In genomic region chr4:150202702-150203101, GRCm38 (mm10) we compare ENCODE assay signal across 21 mouse cellular contexts. TPM values are rescaled to one million over a fixed set of nuclear protein-coding genes. Genes with fewer than 3 reads are reported as not detected.
A peak's percentile ranks its signal among the peaks of the same experiment; 100 is the strongest.
DNase-seq lines count a peak whose midpoint lies in the region; ATAC-seq and TF ChIP-seq lines count a peak whose summit lies in the region.
"Had no signal": no experiment of that assay in that cellular context is flagged by ENCODE, and none has a peak within 500 bp of the region (broad histone marks: within the 10 kb centered on the region; RNA-seq: fewer than 3 reads in every experiment).

No protein-coding gene starts in this region.

- no peak for TF ChIP-seq EP300 in liver, postnatal 0 days (IDR thresholded peaks at IDR 0.05; ENCODE audit: low read depth)

- peak overlapping the region; percentile 36 for H3K27ac ChIP-seq in spleen, adult 2 months (ENCODE audit: insufficient read depth, low read length)
- H3K27ac ChIP-seq in bone marrow macrophage, adult 2 months (ENCODE audit: insufficient read depth, low read depth, low read length) = peak overlapping the region; percentile 83
- peak overlapping the region; percentile 41; the same call in 1 of the 2 replicates for H3K27ac ChIP-seq in liver, postnatal 0 days (ENCODE audit: low read depth)
- peak overlapping the region; percentile 75 for H3K27ac ChIP-seq in small intestine, adult 2 months (ENCODE audit: insufficient read depth, low read depth, low read length)
- H3K27ac ChIP-seq in embryonic facial prominence, embryonic 10.5 days (replicated peaks) = no peak overlapping the region
- no peak overlapping the region for H3K27ac ChIP-seq in limb, embryonic 10.5 days
- H3K27ac ChIP-seq: embryonic facial prominence, embryonic 15.5 days; forebrain, embryonic 10.5 days; hindbrain, embryonic 12.5 days; liver, embryonic 13.5 days; midbrain, embryonic 15.5 days had no signal

- no peak overlapping the region for H3K4me3 ChIP-seq in spleen, adult 2 months (ENCODE audit: extremely low read depth, insufficient read depth, insufficient read length)
- no peak overlapping the region for H3K4me3 ChIP-seq in bone marrow macrophage, adult 2 months (ENCODE audit: insufficient read depth, low read length)
- no peak overlapping the region for H3K4me3 ChIP-seq in liver, postnatal 0 days (ENCODE audit: low read depth, low read length)
- H3K4me3 ChIP-seq in small intestine, adult 2 months (ENCODE audit: low read depth, low read length) = no peak overlapping the region
- no peak overlapping the region for H3K4me3 ChIP-seq in embryonic facial prominence, embryonic 10.5 days
- H3K4me3 ChIP-seq in limb, embryonic 10.5 days = no peak overlapping the region
- H3K4me3 ChIP-seq: embryonic facial prominence, embryonic 15.5 days; forebrain, embryonic 10.5 days; hindbrain, embryonic 12.5 days; liver, embryonic 13.5 days; midbrain, embryonic 15.5 days had no signal

- ATAC-seq in liver, postnatal 0 days = peak; percentile 21; the same call in 1 of the 2 replicates
- ATAC-seq in activated CD4-positive, CD25-positive, alpha-beta regulatory T cell, adult 4 months = no peak
- ATAC-seq: midbrain, embryonic 15.5 days had no signal

- H3K4me2 ChIP-seq in liver, postnatal 0 days (ENCODE audit: low read depth, low read length) = no peak overlapping the region
- H3K4me2 ChIP-seq: embryonic facial prominence, embryonic 15.5 days; hindbrain, embryonic 12.5 days; liver, embryonic 13.5 days; midbrain, embryonic 15.5 days had no signal

- no peaks in the 10 kb centered on the region for H3K27me3 ChIP-seq in spleen, adult 2 months (ENCODE audit: control insufficient read depth, insufficient read depth, low read length)
- H3K27me3 ChIP-seq in liver, postnatal 0 days (ENCODE audit: insufficient read depth, low read length) = no peaks in the 10 kb centered on the region
- no peaks in the 10 kb centered on the region for H3K27me3 ChIP-seq in small intestine, adult 2 months (ENCODE audit: control insufficient read depth, insufficient read depth, low read length)
- 0 out of 2 replicates have a peak, but pooled peaks cover 3% of the 10 kb centered on the region for H3K27me3 ChIP-seq in embryonic facial prominence, embryonic 10.5 days (replicated peaks; ENCODE audit: low read depth, poor library complexity, severe bottlenecking)
- no peaks in the 10 kb centered on the region for H3K27me3 ChIP-seq in limb, embryonic 10.5 days (ENCODE audit: low read depth, poor library complexity, severe bottlenecking)
- H3K27me3 ChIP-seq: embryonic facial prominence, embryonic 15.5 days; hindbrain, embryonic 12.5 days; liver, embryonic 13.5 days; midbrain, embryonic 15.5 days had no signal

- TF ChIP-seq POLR2A in spleen, adult 2 months (IDR thresholded peaks at IDR 0.05; ENCODE audit: low read depth, low read length) = no peak
- no peak for TF ChIP-seq POLR2A in bone marrow macrophage, adult 2 months (IDR thresholded peaks at IDR 0.05; ENCODE audit: borderline replicate concordance, low read depth, low read length)
- TF ChIP-seq POLR2A in small intestine, adult 2 months (IDR thresholded peaks at IDR 0.05; ENCODE audit: low read depth, low read length) = no peak

- no peak for TF ChIP-seq CTCF in spleen, adult 2 months (IDR thresholded peaks at IDR 0.05; ENCODE audit: extremely low read depth, insufficient read depth, insufficient read length, insufficient replicate concordance)
- no peak for TF ChIP-seq CTCF in bone marrow macrophage, adult 2 months (IDR thresholded peaks at IDR 0.05; ENCODE audit: low read depth, low read length)
- no peak for TF ChIP-seq CTCF in liver, postnatal 0 days (IDR thresholded peaks at IDR 0.05; ENCODE audit: low read depth)
- TF ChIP-seq CTCF in small intestine, adult 2 months (IDR thresholded peaks at IDR 0.05; ENCODE audit: extremely low read depth, insufficient read length, insufficient replicate concordance, low read depth, low read length) = no peak

- no peaks in the 10 kb centered on the region for H3K9me3 ChIP-seq in liver, postnatal 0 days (ENCODE audit: low read length)
- no peaks in the 10 kb centered on the region for H3K9me3 ChIP-seq in embryonic facial prominence, embryonic 10.5 days
- no peaks in the 10 kb centered on the region for H3K9me3 ChIP-seq in limb, embryonic 10.5 days (replicated peaks)
- H3K9me3 ChIP-seq: embryonic facial prominence, embryonic 15.5 days; forebrain, embryonic 10.5 days; hindbrain, embryonic 12.5 days; liver, embryonic 13.5 days; megakaryocyte, embryonic 14.5 days; midbrain, embryonic 15.5 days had no signal

- 16% methylated on average over 5 of the region's 5 CpGs for WGBS in spleen, adult 2 months
- 32% methylated on average over 5 of the region's 5 CpGs for WGBS in liver, postnatal 0 days (ENCODE audit: insufficient replicate concordance)
- WGBS in small intestine, adult 2 months = 29% methylated on average over 5 of the region's 5 CpGs
- WGBS in embryonic facial prominence, embryonic 10.5 days = 82% methylated on average over 5 of the region's 5 CpGs
- 89% methylated on average over 5 of the region's 5 CpGs for WGBS in limb, embryonic 10.5 days

- H3K36me3 ChIP-seq in spleen, adult 2 months (ENCODE audit: control insufficient read depth, insufficient read depth, low read length) = no peaks in the 10 kb centered on the region
- H3K36me3 ChIP-seq in liver, postnatal 0 days (replicated peaks; ENCODE audit: insufficient read depth, low read length) = no peaks in the 10 kb centered on the region
- H3K36me3 ChIP-seq in small intestine, adult 2 months (ENCODE audit: control insufficient read depth, insufficient read depth, low read length) = no peaks in the 10 kb centered on the region
- no peaks in the 10 kb centered on the region for H3K36me3 ChIP-seq in embryonic facial prominence, embryonic 10.5 days (replicated peaks)
- no peaks in the 10 kb centered on the region for H3K36me3 ChIP-seq in limb, embryonic 10.5 days
- H3K36me3 ChIP-seq: embryonic facial prominence, embryonic 15.5 days; forebrain, embryonic 10.5 days; hindbrain, embryonic 12.5 days; liver, embryonic 13.5 days; midbrain, embryonic 15.5 days had no signal

- no peak overlapping the region for H3K9ac ChIP-seq in liver, postnatal 0 days (replicated peaks)
- H3K9ac ChIP-seq: embryonic facial prominence, embryonic 15.5 days; hindbrain, embryonic 12.5 days; liver, embryonic 13.5 days; midbrain, embryonic 15.5 days had no signal

- peak; percentile 9 for DNase-seq in spleen, adult 2 months (ENCODE audit: low read depth in 1 of 2, low spot score in 2 of 2)
- DNase-seq in spleen, postnatal 14 days (ENCODE audit: low spot score in 2 of 2) = no peak
- no peak for DNase-seq in liver, postnatal 0 days
- no peak for DNase-seq in embryonic facial prominence, embryonic 10.5 days (ENCODE audit: low spot score)
- no peak for DNase-seq in limb, embryonic 10.5 days (ENCODE audit: low spot score)
- DNase-seq: adrenal gland, postnatal 10 days; cerebellum, adult 9-10 months; gastrocnemius, postnatal 14 days; kidney, adult 18-20 months; kidney, postnatal 10 days; liver, embryonic 13.5 days had no signal

- H3K4me1 ChIP-seq in spleen, adult 2 months (ENCODE audit: control insufficient read depth, insufficient read depth, insufficient read length) = no peaks in the 10 kb centered on the region
- H3K4me1 ChIP-seq in bone marrow macrophage, adult 2 months (ENCODE audit: control insufficient read depth, insufficient read depth, low read length) = peaks cover 14% of the 10 kb centered on the region
- peaks cover 1% of the 10 kb centered on the region; the same call in 1 of the 2 replicates for H3K4me1 ChIP-seq in liver, postnatal 0 days (ENCODE audit: insufficient read depth)
- peaks cover 32% of the 10 kb centered on the region for H3K4me1 ChIP-seq in small intestine, adult 2 months (ENCODE audit: control insufficient read depth, insufficient read depth, insufficient read length, low read length)
- H3K4me1 ChIP-seq in embryonic facial prominence, embryonic 10.5 days = peaks cover 30% of the 10 kb centered on the region
- H3K4me1 ChIP-seq in limb, embryonic 10.5 days = peaks cover 19% of the 10 kb centered on the region
- H3K4me1 ChIP-seq: embryonic facial prominence, embryonic 15.5 days; hindbrain, embryonic 12.5 days; liver, embryonic 13.5 days; midbrain, embryonic 15.5 days had no signal

RNA-seq across cellular contexts. Expression of gene Car6, which starts 1.6 kb away (rescaled TPM):
- not detected in 2 replicates for polyA plus RNA-seq in spleen, adult 2 months (2012; rRNA removed)
- polyA plus RNA-seq in bone marrow macrophage, adult 2 months (2012; ENCODE audit: insufficient read depth, insufficient read length, missing spikeins) = not detected in 2 replicates
- not detected in 2 replicates for polyA plus RNA-seq in liver, postnatal 0 days (2015; fragmentation: Nextera tagmentation; extraction: Ambion mirVana)
- polyA plus RNA-seq in small intestine, adult 2 months (2012; rRNA removed) = 0.14 TPM in 1 of 2 replicates, not detected in the other
- polyA plus RNA-seq in embryonic facial prominence, embryonic 10.5 days (2016; fragmentation: Nextera tagmentation; extraction: Ambion mirVana) = 0.27 TPM in 1 of 2 replicates, not detected in the other
- not detected in 2 replicates for polyA plus RNA-seq in limb, embryonic 10.5 days (2016; fragmentation: Nextera tagmentation; extraction: Ambion mirVana)
- not detected for polyA plus RNA-seq in activated CD4-positive, CD25-positive, alpha-beta regulatory T cell, adult 4 months (2017; shearing (Covaris generic))
- polyA plus RNA-seq: forebrain, embryonic 10.5 days; heart, postnatal 0 days; liver, embryonic 13.5 days; midbrain, embryonic 15.5 days; neural tube, embryonic 11.5 days had no signal

RNA-seq across cellular contexts. Expression of gene Eno1, which starts 33.8 kb away (rescaled TPM):
- 120 and 224 TPM in 2 replicates for polyA plus RNA-seq in spleen, adult 2 months (2012; rRNA removed)
- polyA plus RNA-seq in bone marrow macrophage, adult 2 months (2012; ENCODE audit: insufficient read depth, insufficient read length, missing spikeins) = 331 and 370 TPM in 2 replicates
- 574 and 747 TPM in 2 replicates for polyA plus RNA-seq in liver, postnatal 0 days (2015; fragmentation: Nextera tagmentation; extraction: Ambion mirVana)
- 223 and 498 TPM in 2 replicates for polyA plus RNA-seq in small intestine, adult 2 months (2012; rRNA removed)
- polyA plus RNA-seq in embryonic facial prominence, embryonic 10.5 days (2016; fragmentation: Nextera tagmentation; extraction: Ambion mirVana) = 3,458 and 4,025 TPM in 2 replicates
- polyA plus RNA-seq in limb, embryonic 10.5 days (2016; fragmentation: Nextera tagmentation; extraction: Ambion mirVana) = 3,103 and 4,103 TPM in 2 replicates
- 100 to 1,000 TPM; 543 to 642 TPM for polyA plus RNA-seq in activated CD4-positive, CD25-positive, alpha-beta regulatory T cell, adult 4 months (2017; shearing (Covaris generic))

RNA-seq across cellular contexts. Expression of gene Slc2a7, which starts 53.9 kb away (rescaled TPM):
- polyA plus RNA-seq in spleen, adult 2 months (2012; rRNA removed) = not detected in 2 replicates
- polyA plus RNA-seq in bone marrow macrophage, adult 2 months (2012; ENCODE audit: insufficient read depth, insufficient read length, missing spikeins) = not detected in 2 replicates
- not detected in 2 replicates for polyA plus RNA-seq in liver, postnatal 0 days (2015; fragmentation: Nextera tagmentation; extraction: Ambion mirVana)
- polyA plus RNA-seq in small intestine, adult 2 months (2012; rRNA removed) = 47.2 and 68.9 TPM in 2 replicates
- polyA plus RNA-seq in embryonic facial prominence, embryonic 10.5 days (2016; fragmentation: Nextera tagmentation; extraction: Ambion mirVana) = not detected in 2 replicates
- not detected in 2 replicates for polyA plus RNA-seq in limb, embryonic 10.5 days (2016; fragmentation: Nextera tagmentation; extraction: Ambion mirVana)
- polyA plus RNA-seq in activated CD4-positive, CD25-positive, alpha-beta regulatory T cell, adult 4 months (2017; shearing (Covaris generic)) = not detected
- polyA plus RNA-seq: embryonic facial prominence, embryonic 15.5 days; forebrain, embryonic 10.5 days; heart, postnatal 0 days; hindbrain, embryonic 12.5 days; liver, embryonic 13.5 days; midbrain, embryonic 15.5 days; neural tube, embryonic 11.5 days had no signal

Comparison
In these comparisons a context has a peak if more than half of its experiments do, and no peak if none do; other contexts are left out.
1. DNase-seq: peak in spleen, adult 2 months (2 of 2); none in spleen, postnatal 14 days (0 of 2), liver, postnatal 0 days (single experiment), embryonic facial prominence, embryonic 10.5 days (single experiment) and limb, embryonic 10.5 days (single experiment).
2. H3K27ac ChIP-seq: peak in spleen, adult 2 months (single experiment), bone marrow macrophage, adult 2 months (single experiment), liver, postnatal 0 days (single experiment) and small intestine, adult 2 months (single experiment); none in embryonic facial prominence, embryonic 10.5 days (single experiment) and limb, embryonic 10.5 days (single experiment).
3. RNA of gene Slc2a7, which starts 53.9 kb away (polyA plus RNA-seq): 47.2 to 68.9 TPM in small intestine, adult 2 months; not detected in embryonic facial prominence, embryonic 10.5 days, not detected in liver, postnatal 0 days, not detected in spleen, adult 2 months, not detected in bone marrow macrophage, adult 2 months, not detected in limb, embryonic 10.5 days and not detected in activated CD4-positive, CD25-positive, alpha-beta regulatory T cell, adult 4 months; every median in the first group is over 10 times any median in the second.